Mouse (Mus musculus): Measurements from ENCODE around the gene Il17rb. TPM values are rescaled to one million over a fixed set of nuclear protein-coding genes. Genes with fewer than 3 reads are reported as not detected.

Gene Il17rb
- polyA plus RNA-seq, 1 experiment from 2014 or later = 0.96 TPM

DNA sequence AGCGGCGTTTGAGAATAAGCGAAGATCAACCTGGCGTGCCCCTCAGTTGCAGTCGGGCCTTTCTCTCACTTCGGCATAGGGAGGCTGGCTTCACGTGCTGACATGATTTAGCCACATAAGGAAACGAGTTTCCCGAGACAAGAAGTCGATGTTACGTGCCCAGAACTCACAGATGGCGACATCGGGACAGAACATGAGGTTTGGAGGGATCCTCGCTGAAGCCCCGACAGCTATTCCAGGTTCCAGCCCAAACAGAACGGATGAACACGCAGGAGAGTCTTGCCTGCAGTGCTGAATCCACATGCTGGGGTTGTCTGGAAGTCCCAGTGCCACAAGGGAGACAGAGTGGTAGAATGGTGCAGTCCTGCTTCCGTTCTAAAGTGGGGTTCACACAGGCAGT, 29.7 kb upstream of the Il17rb start:
- Histone ChIP-seq H3K36me3 (peaks cover 7% of the 10 kb centered on the region; the same call in 1 of the 2 replicates), H3K9ac (no peak overlapping the region), H3K4me1 (no peaks in the 10 kb centered on the region), H3K4me2 (no peak overlapping the region), H3K27ac (no peak overlapping the region), H3K27me3 (replicated peaks) (no peaks in the 10 kb centered on the region), H3K9me3 (no peaks in the 10 kb centered on the region), H3K4me3 (replicated peaks) (no peak overlapping the region)
- no peak for ATAC-seq (ENCODE audit: insufficient read depth, low FRiP score, low read depth)
- 90% methylated on average over 18 of the region's 18 CpGs for WGBS

DNA sequence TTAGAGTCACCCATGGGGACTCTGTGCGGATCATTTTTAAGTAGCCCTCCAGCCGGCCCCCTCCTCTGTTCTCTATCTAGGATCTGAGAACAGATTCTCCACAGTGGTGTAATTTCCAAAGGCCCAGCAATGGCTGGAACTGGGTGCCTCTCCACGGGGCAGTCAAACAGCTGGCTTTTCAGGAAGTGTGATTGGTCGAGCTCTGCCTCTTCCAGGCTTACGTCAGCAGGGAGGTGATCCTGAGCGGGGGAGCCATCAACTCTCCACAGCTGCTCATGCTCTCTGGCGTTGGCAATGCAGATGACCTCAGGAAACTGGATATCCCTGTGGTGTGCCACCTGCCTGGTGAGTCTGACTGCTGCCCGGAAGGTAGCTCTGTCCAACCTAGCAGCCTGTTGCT, 24.7 kb upstream of the Il17rb start:
- Histone ChIP-seq H3K9ac (no peak overlapping the region), H3K27me3 (replicated peaks) (no peaks in the 10 kb centered on the region), H3K27ac (no peak overlapping the region), H3K4me1 (no peaks in the 10 kb centered on the region), H3K36me3 (peaks cover 7% of the 10 kb centered on the region; the same call in 1 of the 2 replicates), H3K4me2 (no peak overlapping the region), H3K4me3 (replicated peaks) (no peak overlapping the region), H3K9me3 (no peaks in the 10 kb centered on the region)
- WGBS = 62% methylated on average over 8 of the region's 8 CpGs
- ATAC-seq (ENCODE audit: insufficient read depth, low FRiP score, low read depth) = no peak

DNA sequence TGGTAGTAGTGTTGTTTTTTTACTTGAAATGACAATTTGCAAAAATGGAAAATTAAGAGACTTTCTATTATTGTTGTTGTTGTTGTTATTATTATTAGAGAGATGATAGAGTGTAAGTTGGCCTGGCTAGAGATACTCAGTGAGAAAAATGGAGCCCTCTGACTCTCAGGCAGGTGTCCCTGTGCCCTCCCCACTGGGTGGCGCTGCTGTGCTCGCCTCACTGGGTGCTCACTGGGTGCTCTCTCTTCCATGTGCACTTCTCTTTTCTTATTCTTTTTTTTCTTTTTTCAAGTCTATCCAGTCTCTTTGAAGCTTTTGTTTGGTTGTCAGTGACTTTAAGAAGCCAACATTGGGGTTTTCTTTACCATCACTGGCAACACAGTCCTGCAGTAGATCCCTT, 18.7 kb upstream of the Il17rb start:
- Histone ChIP-seq H3K4me1 (no peaks in the 10 kb centered on the region), H3K27me3 (replicated peaks) (no peaks in the 10 kb centered on the region)
- 37% methylated on average over 2 of the region's 2 CpGs for WGBS

DNA sequence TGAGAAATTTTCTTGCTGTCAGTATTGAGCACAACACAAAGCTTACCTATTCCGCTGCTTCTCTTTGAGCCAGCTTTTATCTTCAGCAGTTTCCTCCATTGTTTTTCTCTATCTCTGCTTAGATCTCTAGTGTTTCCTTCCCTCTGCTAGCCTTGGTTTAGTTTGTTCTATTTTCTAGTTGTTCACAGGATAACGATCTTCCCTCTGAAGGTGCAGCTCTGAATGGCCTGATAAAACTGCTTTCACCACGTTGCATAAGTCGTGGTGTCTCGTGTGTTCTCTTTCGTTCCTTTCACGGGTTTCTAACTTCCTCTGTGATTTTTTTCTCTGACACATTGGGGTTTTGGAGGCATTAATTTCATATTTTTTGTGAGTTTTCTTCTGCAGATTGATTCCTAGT, 15.7 kb upstream of the Il17rb start:
- Histone ChIP-seq H3K9ac (no peak overlapping the region), H3K27ac (no peak overlapping the region), H3K27me3 (replicated peaks) (no peaks in the 10 kb centered on the region), H3K9me3 (no peaks in the 10 kb centered on the region), H3K36me3 (no peaks in the 10 kb centered on the region), H3K4me2 (no peak overlapping the region), H3K4me1 (no peaks in the 10 kb centered on the region), H3K4me3 (replicated peaks) (no peak overlapping the region)
- ATAC-seq (ENCODE audit: insufficient read depth, low FRiP score, low read depth) = no peak
- WGBS = 35% methylated on average over 7 of the region's 7 CpGs

More for the DNA sequence above, 18.7 kb upstream of the Il17rb start:
- H3K27ac ChIP-seq = no peak overlapping the region
- H3K36me3 ChIP-seq = no peaks in the 10 kb centered on the region
- H3K4me3 ChIP-seq (replicated peaks) = no peak overlapping the region
- H3K4me2 ChIP-seq = no peak overlapping the region
- ATAC-seq (ENCODE audit: insufficient read depth, low FRiP score, low read depth) = no peak
- H3K9ac ChIP-seq = no peak overlapping the region
- H3K9me3 ChIP-seq = no peaks in the 10 kb centered on the region

DNA sequence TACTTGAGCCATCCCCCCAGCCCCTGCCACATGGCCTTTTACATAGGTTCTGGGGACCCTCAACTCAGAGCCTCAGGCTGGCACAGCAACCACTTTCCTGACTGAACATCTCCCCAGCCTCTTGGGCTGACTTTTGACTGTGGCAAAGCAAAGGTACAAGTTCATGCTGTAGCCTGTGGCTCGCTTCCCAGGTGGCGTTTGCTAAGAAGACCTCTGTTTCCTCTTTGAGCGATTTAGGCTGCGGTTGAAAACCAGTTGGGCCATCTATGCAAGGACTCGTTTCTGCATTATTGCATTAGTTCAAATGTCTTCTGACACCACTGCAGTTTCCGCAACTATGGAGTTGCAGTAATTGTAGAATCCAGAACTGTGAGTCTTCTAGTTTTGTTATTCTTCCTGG, 13.8 kb upstream of the Il17rb start:
- Histone ChIP-seq H3K9ac (no peak overlapping the region), H3K4me1 (no peaks in the 10 kb centered on the region), H3K4me3 (replicated peaks) (no peak overlapping the region), H3K9me3 (no peaks in the 10 kb centered on the region), H3K27me3 (replicated peaks) (no peaks in the 10 kb centered on the region), H3K36me3 (no peaks in the 10 kb centered on the region), H3K27ac (no peak overlapping the region), H3K4me2 (no peak overlapping the region)
- ATAC-seq (ENCODE audit: insufficient read depth, low FRiP score, low read depth) = no peak
- WGBS = 83% methylated on average over 6 of the region's 6 CpGs

DNA sequence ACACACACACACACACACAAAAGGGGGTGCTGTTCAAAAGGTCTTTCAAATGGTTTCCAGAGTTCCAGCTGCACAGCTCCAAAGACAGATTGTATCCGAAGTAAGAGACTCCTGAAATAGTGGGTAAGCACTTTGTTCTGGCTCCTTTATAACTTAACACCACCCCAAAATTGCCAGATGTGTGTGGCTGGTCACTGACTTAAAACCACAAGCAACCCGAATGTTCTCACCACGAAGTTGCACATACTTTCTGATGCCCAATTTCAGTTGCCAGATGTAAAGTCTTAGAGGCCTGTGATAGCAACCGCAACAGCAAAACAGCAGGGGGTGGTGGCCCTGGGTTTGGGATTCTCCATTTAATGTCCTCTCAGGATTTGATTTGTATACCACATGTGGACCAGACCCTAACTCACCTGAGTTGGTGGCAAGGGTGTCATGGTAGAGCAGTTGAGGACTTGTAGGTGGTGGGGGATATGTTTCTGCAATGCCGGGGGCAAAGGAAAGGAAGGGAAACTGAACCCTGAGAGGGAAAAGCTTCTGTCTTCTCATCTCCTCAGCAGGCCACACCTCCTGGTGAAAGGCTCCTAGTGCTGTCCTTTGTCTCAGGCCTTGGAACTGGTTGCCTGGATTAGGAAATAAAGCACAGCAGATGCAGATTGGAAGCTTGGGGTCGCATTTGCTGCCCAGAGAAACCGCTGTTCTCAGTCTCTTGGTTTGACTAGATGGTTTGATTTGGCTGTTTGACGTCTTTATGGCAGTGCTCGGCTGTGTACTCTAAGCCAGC, 11.3 kb upstream of the Il17rb start:
- no peaks in the 10 kb centered on the region for H3K4me1 ChIP-seq
- no peaks in the 10 kb centered on the region for H3K27me3 ChIP-seq (replicated peaks)
- no peaks in the 10 kb centered on the region for H3K9me3 ChIP-seq
- H3K4me3 ChIP-seq (replicated peaks) = no peak overlapping the region
- WGBS = 59% methylated on average over 9 of the region's 9 CpGs
- ATAC-seq (ENCODE audit: insufficient read depth, low FRiP score, low read depth) = no peak
- no peak overlapping the region for H3K9ac ChIP-seq
- no peaks in the 10 kb centered on the region for H3K36me3 ChIP-seq
- H3K27ac ChIP-seq = no peak overlapping the region
- H3K4me2 ChIP-seq = no peak overlapping the region

DNA sequence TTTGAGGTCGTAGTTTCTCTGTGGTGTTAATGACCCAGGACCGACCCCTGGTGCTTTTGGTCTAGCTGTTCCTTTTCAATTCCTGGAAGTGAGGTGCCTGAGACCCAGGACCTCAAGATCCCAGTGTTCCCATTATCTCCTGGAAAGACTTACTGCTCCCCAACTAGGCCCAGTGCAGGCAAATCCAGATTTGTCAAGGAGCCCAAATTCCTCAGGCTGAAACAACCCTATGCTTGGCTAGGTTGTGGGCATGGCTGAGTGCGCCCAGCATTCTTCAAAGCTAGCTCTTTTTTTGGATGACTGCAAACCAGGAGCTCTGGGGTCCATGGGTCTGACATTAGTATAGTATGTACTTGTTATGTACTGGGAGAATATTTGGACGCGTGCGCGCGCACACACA, 10.7 kb upstream of the Il17rb start:
- H3K27ac ChIP-seq = no peak overlapping the region
- ATAC-seq (ENCODE audit: insufficient read depth, low FRiP score, low read depth) = no peak
- no peak overlapping the region for H3K4me2 ChIP-seq

DNA sequence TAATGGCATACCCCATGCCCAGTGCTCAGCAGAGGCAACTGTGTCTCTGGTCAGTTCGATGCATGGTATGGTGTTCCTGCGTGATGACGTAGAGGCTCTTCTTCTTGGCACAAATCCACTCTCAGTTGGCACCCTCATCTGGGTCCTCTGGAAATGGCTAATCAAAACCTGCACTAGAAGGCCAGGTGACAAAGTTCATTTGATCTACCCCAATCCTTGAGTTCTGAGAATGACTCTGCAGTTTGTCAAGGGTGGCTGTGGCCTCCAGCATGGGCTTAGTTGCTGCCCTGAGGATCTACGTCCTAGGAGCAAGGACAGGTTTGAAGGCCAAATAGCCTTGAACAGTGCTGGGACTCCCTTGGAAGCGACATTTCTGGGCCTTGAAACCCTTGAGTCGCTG, 10.2 kb upstream of the Il17rb start:
- Histone ChIP-seq H3K4me2 (no peak overlapping the region), H3K4me1 (no peaks in the 10 kb centered on the region), H3K27ac (no peak overlapping the region), H3K36me3 (no peaks in the 10 kb centered on the region), H3K9ac (no peak overlapping the region), H3K27me3 (replicated peaks) (no peaks in the 10 kb centered on the region), H3K9me3 (no peaks in the 10 kb centered on the region), H3K4me3 (replicated peaks) (no peak overlapping the region)
- 94% methylated on average over 6 of the region's 6 CpGs for WGBS
- ATAC-seq (ENCODE audit: insufficient read depth, low FRiP score, low read depth) = no peak

More for the DNA sequence above, 10.7 kb upstream of the Il17rb start:
- Histone ChIP-seq H3K4me3 (replicated peaks) (no peak overlapping the region), H3K27me3 (replicated peaks) (no peaks in the 10 kb centered on the region), H3K9ac (no peak overlapping the region), H3K4me1 (no peaks in the 10 kb centered on the region), H3K36me3 (no peaks in the 10 kb centered on the region), H3K9me3 (no peaks in the 10 kb centered on the region)
- WGBS = 95% methylated on average over 8 of the region's 8 CpGs

DNA sequence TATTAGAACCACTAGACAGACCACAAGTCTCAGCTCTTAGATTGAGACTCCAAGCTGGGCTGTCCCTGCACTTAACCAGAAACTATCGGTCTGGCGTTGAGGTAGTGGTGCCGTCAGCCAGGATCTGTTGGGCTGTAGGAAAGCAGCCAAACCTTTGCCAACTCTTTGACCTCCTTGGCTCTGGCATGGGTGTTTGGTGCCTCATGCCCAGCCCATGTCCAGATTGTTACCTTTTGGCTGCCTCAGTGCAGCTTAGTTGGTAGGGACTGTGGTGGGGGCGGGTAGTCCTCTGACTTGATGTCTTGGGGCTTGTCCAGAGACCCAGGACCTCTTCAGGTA, 9.7 kb upstream of the Il17rb start:
- no peak overlapping the region for H3K9ac ChIP-seq
- no peaks in the 10 kb centered on the region for H3K27me3 ChIP-seq (replicated peaks)
- H3K36me3 ChIP-seq = no peaks in the 10 kb centered on the region
- H3K4me2 ChIP-seq = no peak overlapping the region
- no peaks in the 10 kb centered on the region for H3K4me1 ChIP-seq
- H3K9me3 ChIP-seq = no peaks in the 10 kb centered on the region
- H3K27ac ChIP-seq = no peak overlapping the region
- H3K4me3 ChIP-seq (replicated peaks) = no peak overlapping the region
- no peak for ATAC-seq (ENCODE audit: insufficient read depth, low FRiP score, low read depth)
- WGBS = 95% methylated on average over 4 of the region's 4 CpGs

DNA sequence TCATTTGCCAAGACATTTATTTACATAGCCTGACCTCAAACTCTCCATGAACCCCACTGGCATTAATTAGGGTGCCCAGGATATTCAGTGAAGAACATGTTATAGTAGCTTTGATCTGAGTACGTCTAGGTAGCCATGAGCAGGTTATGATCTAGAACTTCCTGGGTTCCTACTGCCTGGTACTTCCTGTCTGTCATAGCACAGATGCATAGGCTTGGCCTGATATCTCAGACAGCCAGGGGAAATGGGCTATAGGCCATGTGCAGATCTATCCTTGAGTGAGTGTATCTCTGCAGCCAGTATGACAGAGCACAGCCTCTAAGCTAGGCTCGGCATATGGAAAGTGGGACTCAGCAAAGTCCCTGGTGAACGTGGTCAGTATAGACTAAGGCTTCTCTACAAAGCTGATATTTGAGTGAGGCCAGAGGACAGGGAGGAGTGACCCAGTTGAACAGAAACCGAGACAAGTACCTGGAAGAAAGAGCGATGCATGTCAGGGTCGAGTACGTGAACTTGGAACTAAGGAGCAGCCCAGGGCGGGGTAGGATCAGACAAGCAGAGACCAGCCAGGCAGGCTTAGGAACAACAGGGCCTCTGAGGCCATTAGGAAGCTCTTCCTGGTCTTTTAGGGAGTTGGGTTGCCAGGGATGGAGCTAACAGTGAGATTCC, 9.2 kb upstream of the Il17rb start:
- no peaks in the 10 kb centered on the region for H3K4me1 ChIP-seq
- no peaks in the 10 kb centered on the region for H3K27me3 ChIP-seq (replicated peaks)
- ATAC-seq (ENCODE audit: insufficient read depth, low FRiP score, low read depth) = no peak
- no peak overlapping the region for H3K9ac ChIP-seq
- no peak overlapping the region for H3K27ac ChIP-seq
- WGBS = 78% methylated on average over 8 of the region's 8 CpGs
- H3K9me3 ChIP-seq = no peaks in the 10 kb centered on the region
- no peak overlapping the region for H3K4me3 ChIP-seq (replicated peaks)
- no peaks in the 10 kb centered on the region for H3K36me3 ChIP-seq
- no peak overlapping the region for H3K4me2 ChIP-seq

DNA sequence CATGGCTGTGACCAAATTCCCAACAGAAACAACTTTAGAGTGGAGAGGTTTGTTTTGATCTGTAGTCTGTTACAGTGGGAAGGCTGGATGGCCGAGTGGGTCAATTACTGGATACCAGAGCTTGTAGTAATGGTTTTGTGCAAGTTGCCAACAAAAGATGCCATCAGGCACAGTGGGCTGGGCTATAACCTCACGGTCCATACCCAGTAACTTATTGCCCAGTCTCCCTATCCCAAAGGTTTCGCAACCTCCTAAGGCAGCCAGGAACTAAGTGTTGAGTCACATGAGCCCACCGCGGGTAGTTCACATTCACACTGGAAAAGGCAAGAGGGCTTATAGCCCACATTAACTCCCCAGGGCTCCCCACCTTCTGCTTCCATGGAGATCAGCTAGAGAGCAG, 8.0 kb upstream of the Il17rb start:
- no peak overlapping the region for H3K4me3 ChIP-seq (replicated peaks)
- H3K4me1 ChIP-seq = no peaks in the 10 kb centered on the region
- H3K27me3 ChIP-seq (replicated peaks) = no peaks in the 10 kb centered on the region
- no peak overlapping the region for H3K9ac ChIP-seq
- H3K9me3 ChIP-seq = no peaks in the 10 kb centered on the region
- no peak for ATAC-seq (ENCODE audit: insufficient read depth, low FRiP score, low read depth)
- WGBS = 89% methylated on average over 5 of the region's 5 CpGs
- H3K36me3 ChIP-seq = no peaks in the 10 kb centered on the region
- H3K4me2 ChIP-seq = no peak overlapping the region
- no peak overlapping the region for H3K27ac ChIP-seq

DNA sequence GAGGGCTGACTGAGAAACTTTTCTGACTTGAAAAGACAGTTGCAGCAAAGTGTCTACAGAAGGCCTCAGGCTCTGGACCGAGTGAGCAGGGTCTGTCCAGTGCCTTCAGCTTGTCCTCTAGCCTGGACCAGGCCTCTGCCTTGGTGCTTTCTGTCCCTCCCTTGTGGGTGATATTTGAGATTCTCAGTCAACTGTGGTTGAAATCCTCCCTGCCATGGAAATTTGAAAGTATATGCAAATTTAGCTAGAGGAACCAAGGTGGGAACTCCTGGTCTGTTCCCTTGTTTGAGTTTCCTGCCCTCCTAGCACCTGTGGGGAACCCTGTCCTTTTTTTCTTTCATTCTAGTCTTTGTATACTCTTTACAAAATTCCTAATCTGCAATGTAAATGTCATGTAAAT, 6.3 kb upstream of the Il17rb start:
- no peaks in the 10 kb centered on the region for H3K4me1 ChIP-seq
- WGBS = 68% methylated on average over 1 of the region's 1 CpGs
- H3K9ac ChIP-seq = no peak overlapping the region
- H3K4me3 ChIP-seq (replicated peaks) = no peak overlapping the region
- no peaks in the 10 kb centered on the region for H3K36me3 ChIP-seq
- no peaks in the 10 kb centered on the region for H3K27me3 ChIP-seq (replicated peaks)
- ATAC-seq (ENCODE audit: insufficient read depth, low FRiP score, low read depth) = no peak
- H3K27ac ChIP-seq = no peak overlapping the region
- no peaks in the 10 kb centered on the region for H3K9me3 ChIP-seq
- H3K4me2 ChIP-seq = no peak overlapping the region

All from stomach, embryonic 15.5 days (tissue).